Mouse (Mus musculus): ENCODE results near the gene Lrpprc. TPM values are rescaled to one million over a fixed set of nuclear protein-coding genes. Genes with fewer than 3 reads are reported as not detected.
A peak's percentile ranks its signal among the peaks of the same experiment; 100 is the strongest.

Gene Lrpprc
- polyA plus RNA-seq, 1 experiment from 2014 or later = 11.2 TPM

DNA sequence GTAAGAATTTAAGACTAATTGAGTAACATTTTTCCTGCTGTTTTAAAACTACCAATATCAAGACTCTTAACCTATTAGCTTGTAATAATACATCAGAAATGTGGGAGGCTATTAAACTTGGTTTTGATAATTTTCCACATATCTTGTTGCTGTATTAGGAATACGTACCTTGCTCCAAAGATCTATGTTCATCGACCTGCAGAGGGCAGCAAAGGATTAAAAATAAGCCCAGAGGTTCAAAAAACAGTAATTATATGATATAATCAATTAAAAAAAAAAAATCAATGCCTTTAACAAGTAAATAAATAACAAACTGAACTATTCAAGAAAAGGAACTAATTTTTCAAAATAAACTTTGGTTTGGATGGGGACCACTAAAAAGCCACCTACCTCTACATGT is 34.5 kb downstream of the Lrpprc start:
- Histone ChIP-seq H3K9ac (replicated peaks; ENCODE audit: low read depth) (no peak overlapping the region), H3K27ac (ENCODE audit: low read length) (no peak overlapping the region), H3K4me3 (ENCODE audit: low read depth, low read length) (no peak overlapping the region), H3K4me2 (replicated peaks; ENCODE audit: low read depth, low read length) (no peak overlapping the region), H3K4me1 (ENCODE audit: insufficient read depth, low read depth, low read length) (no peaks in the 10 kb centered on the region), H3K9me3 (ENCODE audit: low read length) (no peaks in the 10 kb centered on the region), H3K36me3 (ENCODE audit: insufficient read depth, low read length) (peaks cover 5% of the 10 kb centered on the region; the same call in 1 of the 2 replicates), H3K27me3 (replicated peaks; ENCODE audit: insufficient read depth, low read length) (no peaks in the 10 kb centered on the region)
- WGBS = 64% methylated on average over 2 of the region's 2 CpGs
- no peak for ATAC-seq
- TF ChIP-seq CTCF (IDR thresholded peaks at IDR 0.05) (peak; percentile 37), EP300 (IDR thresholded peaks at IDR 0.05) (no peak)
- peak; percentile 19 for DNase-seq (ENCODE audit: low spot score)

DNA sequence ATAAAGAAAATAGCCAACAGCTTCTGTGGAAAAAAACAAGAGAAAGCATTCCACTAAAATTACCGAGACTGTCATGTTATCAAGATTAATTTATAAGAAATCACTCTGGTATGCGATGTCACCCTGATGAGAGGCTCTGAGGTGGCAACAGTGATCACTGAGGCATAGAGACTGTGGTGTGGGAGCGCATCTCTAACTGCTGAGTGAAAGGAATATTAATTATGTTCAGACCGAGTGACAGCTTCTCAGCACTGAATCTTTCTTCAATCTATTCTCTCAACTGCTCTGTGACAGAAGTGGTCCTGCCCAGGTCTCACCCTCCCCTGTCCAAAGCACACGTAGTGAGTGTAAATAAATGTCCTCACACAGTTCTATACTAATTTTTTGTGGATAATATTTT is 37.1 kb downstream of the Lrpprc start:
- WGBS = 77% methylated on average over 5 of the region's 5 CpGs
- H3K4me2 ChIP-seq (replicated peaks; ENCODE audit: low read depth, low read length) = no peak overlapping the region
- no peak for TF ChIP-seq CTCF (IDR thresholded peaks at IDR 0.05)
- TF ChIP-seq EP300 (IDR thresholded peaks at IDR 0.05) = no peak
- H3K27me3 ChIP-seq (replicated peaks; ENCODE audit: insufficient read depth, low read length) = no peaks in the 10 kb centered on the region
- DNase-seq (ENCODE audit: low spot score) (no peak), ATAC-seq (no peak)
- H3K4me1 ChIP-seq (ENCODE audit: insufficient read depth, low read depth, low read length) = no peaks in the 10 kb centered on the region
- no peak overlapping the region for H3K4me3 ChIP-seq (ENCODE audit: low read depth, low read length)
- no peak overlapping the region for H3K9ac ChIP-seq (replicated peaks; ENCODE audit: low read depth)
- H3K36me3 ChIP-seq (ENCODE audit: insufficient read depth, low read length) = peaks cover 5% of the 10 kb centered on the region
- no peak overlapping the region for H3K27ac ChIP-seq (ENCODE audit: low read length)
- H3K9me3 ChIP-seq (ENCODE audit: low read length) = no peaks in the 10 kb centered on the region

GRCm38 (mm10) chr17:84752286-84752685 is 38.3 kb downstream of the Lrpprc start:
- Histone ChIP-seq H3K4me3 (ENCODE audit: low read depth, low read length) (no peak overlapping the region), H3K4me1 (ENCODE audit: insufficient read depth, low read depth, low read length) (no peaks in the 10 kb centered on the region), H3K9me3 (ENCODE audit: low read length) (no peaks in the 10 kb centered on the region), H3K27ac (ENCODE audit: low read length) (no peak overlapping the region), H3K9ac (replicated peaks; ENCODE audit: low read depth) (no peak overlapping the region), H3K27me3 (replicated peaks; ENCODE audit: insufficient read depth, low read length) (no peaks in the 10 kb centered on the region), H3K36me3 (ENCODE audit: insufficient read depth, low read length) (peaks cover 5% of the 10 kb centered on the region), H3K4me2 (replicated peaks; ENCODE audit: low read depth, low read length) (no peak overlapping the region)
- no peak for ATAC-seq
- TF ChIP-seq CTCF (IDR thresholded peaks at IDR 0.05) = no peak
- TF ChIP-seq EP300 (IDR thresholded peaks at IDR 0.05) = no peak
- 77% methylated on average over 2 of the region's 2 CpGs for WGBS
- no peak for DNase-seq (ENCODE audit: low spot score)

DNA sequence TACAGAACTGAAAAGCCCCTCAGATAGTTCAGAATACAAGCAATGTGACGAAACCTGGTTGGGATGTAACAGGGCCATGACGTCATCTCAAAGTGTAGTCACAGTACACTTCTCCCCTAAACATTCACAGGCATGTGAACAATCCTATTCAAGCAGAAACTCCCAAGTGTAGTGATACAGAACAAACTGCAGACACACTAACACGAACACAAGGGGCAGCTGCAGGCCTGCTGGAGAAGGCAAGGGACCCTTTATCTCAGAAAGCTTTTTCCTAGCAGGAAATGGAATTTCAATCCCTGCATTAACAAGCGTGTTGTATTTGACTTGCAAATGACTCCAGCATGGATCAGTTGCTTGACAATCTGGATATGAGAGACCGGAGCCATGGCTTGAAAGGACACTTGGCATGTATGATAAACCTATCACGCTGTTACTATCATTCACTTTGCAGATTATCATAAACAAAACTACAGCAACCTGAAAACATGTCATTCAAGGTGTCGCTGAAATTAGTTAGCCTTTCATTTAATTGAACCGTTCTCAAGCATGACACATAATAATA is 38.9 kb downstream of the Lrpprc start:
- TF ChIP-seq CTCF (IDR thresholded peaks at IDR 0.05) (no peak), EP300 (IDR thresholded peaks at IDR 0.05) (no peak)
- Histone ChIP-seq H3K9me3 (ENCODE audit: low read length) (no peaks in the 10 kb centered on the region), H3K4me3 (ENCODE audit: low read depth, low read length) (no peak overlapping the region), H3K9ac (replicated peaks; ENCODE audit: low read depth) (no peak overlapping the region), H3K4me1 (ENCODE audit: insufficient read depth, low read depth, low read length) (no peaks in the 10 kb centered on the region), H3K36me3 (ENCODE audit: insufficient read depth, low read length) (peaks cover 5% of the 10 kb centered on the region), H3K27ac (ENCODE audit: low read length) (no peak overlapping the region), H3K27me3 (replicated peaks; ENCODE audit: insufficient read depth, low read length) (no peaks in the 10 kb centered on the region), H3K4me2 (replicated peaks; ENCODE audit: low read depth, low read length) (no peak overlapping the region)
- WGBS = 76% methylated on average over 8 of the region's 8 CpGs
- ATAC-seq (no peak), DNase-seq (ENCODE audit: low spot score) (no peak)

DNA sequence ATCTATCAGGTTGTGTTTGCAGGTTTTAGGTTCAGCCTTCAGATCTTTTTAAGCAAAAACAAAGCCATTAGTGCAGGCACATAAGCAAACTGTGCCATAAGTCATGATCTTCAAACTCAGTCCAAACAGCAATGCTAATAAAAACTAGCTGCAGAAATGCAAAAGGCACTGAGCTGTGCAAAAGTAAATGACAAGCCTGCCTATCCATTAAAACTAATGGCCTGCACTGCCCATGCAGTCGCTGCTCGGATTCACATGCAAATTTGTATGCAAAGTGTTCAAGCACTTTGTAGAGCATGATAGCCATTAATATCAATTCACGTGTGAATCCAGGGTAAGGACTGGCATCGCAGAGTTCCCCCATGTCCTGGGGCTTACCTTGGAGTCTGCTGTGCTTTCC is 40.5 kb downstream of the Lrpprc start:
- no peak for TF ChIP-seq CTCF (IDR thresholded peaks at IDR 0.05)
- no peak for TF ChIP-seq EP300 (IDR thresholded peaks at IDR 0.05)
- no peak overlapping the region for H3K27ac ChIP-seq (ENCODE audit: low read length)
- ATAC-seq = no peak
- 88% methylated on average over 4 of the region's 4 CpGs for WGBS
- no peaks in the 10 kb centered on the region for H3K27me3 ChIP-seq (replicated peaks; ENCODE audit: insufficient read depth, low read length)
- no peak overlapping the region for H3K4me2 ChIP-seq (replicated peaks; ENCODE audit: low read depth, low read length)
- no peak overlapping the region for H3K9ac ChIP-seq (replicated peaks; ENCODE audit: low read depth)
- peaks cover 5% of the 10 kb centered on the region for H3K36me3 ChIP-seq (ENCODE audit: insufficient read depth, low read length)
- no peaks in the 10 kb centered on the region for H3K4me1 ChIP-seq (ENCODE audit: insufficient read depth, low read depth, low read length)
- DNase-seq (ENCODE audit: low spot score) = no peak
- no peaks in the 10 kb centered on the region for H3K9me3 ChIP-seq (ENCODE audit: low read length)
- H3K4me3 ChIP-seq (ENCODE audit: low read depth, low read length) = no peak overlapping the region

DNA sequence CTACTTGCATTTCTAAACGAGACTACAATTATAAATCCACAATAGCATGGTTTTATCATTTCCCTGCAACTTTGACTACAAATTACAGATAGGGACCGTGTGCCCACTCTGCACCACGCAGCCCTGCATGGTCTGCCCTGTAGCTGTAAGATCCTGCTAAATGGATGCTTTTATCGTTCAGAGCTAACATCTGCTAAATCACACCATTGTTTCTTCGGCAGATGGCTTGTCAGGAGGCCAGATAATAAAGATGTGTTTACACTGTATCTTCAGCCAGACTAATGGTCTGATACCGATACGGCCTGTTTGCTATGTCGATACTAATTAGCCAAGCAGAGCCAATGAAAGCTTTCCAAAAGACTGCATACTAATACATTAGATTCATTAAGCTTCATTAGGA is 41.3 kb downstream of the Lrpprc start:
- H3K27ac ChIP-seq (ENCODE audit: low read length) = no peak overlapping the region
- H3K36me3 ChIP-seq (ENCODE audit: insufficient read depth, low read length) = peaks cover 5% of the 10 kb centered on the region
- H3K27me3 ChIP-seq (replicated peaks; ENCODE audit: insufficient read depth, low read length) = no peaks in the 10 kb centered on the region
- no peaks in the 10 kb centered on the region for H3K9me3 ChIP-seq (ENCODE audit: low read length)
- no peak overlapping the region for H3K4me3 ChIP-seq (ENCODE audit: low read depth, low read length)
- no peaks in the 10 kb centered on the region for H3K4me1 ChIP-seq (ENCODE audit: insufficient read depth, low read depth, low read length)
- DNase-seq (ENCODE audit: low spot score) (no peak), ATAC-seq (no peak)
- H3K9ac ChIP-seq (replicated peaks; ENCODE audit: low read depth) = no peak overlapping the region
- 54% methylated on average over 8 of the region's 8 CpGs for WGBS
- no peak overlapping the region for H3K4me2 ChIP-seq (replicated peaks; ENCODE audit: low read depth, low read length)
- TF ChIP-seq EP300 (IDR thresholded peaks at IDR 0.05) (no peak), CTCF (IDR thresholded peaks at IDR 0.05) (no peak)
